Mouse (Mus musculus): ENCODE data around the gene Fkbp10. TPM values are rescaled to one million over a fixed set of nuclear protein-coding genes. Genes with fewer than 3 reads are reported as not detected.

Gene Fkbp10
- polyA plus RNA-seq, 1 experiment, result 6.6 TPM

GRCm38 (mm10) chr11:100414021-100414913 is 1.2 kb upstream of the Fkbp10 start, which contains the start of gene P3h4:
TSS of gene P3h4 (minus strand) at chr11:100414836.
- peaks cover 19% of the 10 kb centered on the region for H3K4me1 ChIP-seq (ENCODE audit: control insufficient read depth, insufficient read depth, low read length)

GRCm38 (mm10) chr11:100421537-100421936 is 6.0 kb downstream of the Fkbp10 start:
- no peaks in the 10 kb centered on the region for H3K27me3 ChIP-seq (ENCODE audit: control insufficient read depth, insufficient read depth, low read length)
- H3K36me3 ChIP-seq (ENCODE audit: control insufficient read depth, insufficient read depth, low read length), result no peaks in the 10 kb centered on the region
- H3K27ac ChIP-seq (ENCODE audit: control insufficient read depth, insufficient read depth, low read depth, low read length), result no peak overlapping the region
- no peak overlapping the region for H3K4me3 ChIP-seq (ENCODE audit: control insufficient read depth, low read depth, low read length)
- no peak for TF ChIP-seq CTCF (IDR thresholded peaks at IDR 0.05; ENCODE audit: control insufficient read depth, insufficient read depth, insufficient replicate concordance, low read depth, low read length)
- TF ChIP-seq POLR2A (IDR thresholded peaks at IDR 0.05; ENCODE audit: control insufficient read depth, low read depth, low read length), result no peak
- H3K4me1 ChIP-seq (ENCODE audit: control insufficient read depth, insufficient read depth, low read length), result peaks cover 4% of the 10 kb centered on the region

More at GRCm38 (mm10) chr11:100414021-100414913, 1.2 kb upstream of the Fkbp10 start, which contains the start of gene P3h4:
- Histone ChIP-seq H3K36me3 (ENCODE audit: control insufficient read depth, insufficient read depth, low read length) (no peaks in the 10 kb centered on the region), H3K27ac (ENCODE audit: control insufficient read depth, insufficient read depth, low read depth, low read length) (peak within 1 kb of the TSS; percentile 44; the same call in 1 of the 2 replicates), H3K27me3 (ENCODE audit: control insufficient read depth, insufficient read depth, low read length) (no peaks in the 10 kb centered on the region), H3K4me3 (ENCODE audit: control insufficient read depth, low read depth, low read length) (peak within 1 kb of the TSS; percentile 71)
- TF ChIP-seq POLR2A (IDR thresholded peaks at IDR 0.05; ENCODE audit: control insufficient read depth, low read depth, low read length) (peak; percentile 1; the same call in 1 of the 2 replicates), CTCF (IDR thresholded peaks at IDR 0.05; ENCODE audit: control insufficient read depth, insufficient read depth, insufficient replicate concordance, low read depth, low read length) (peak; percentile 43; the same call in 1 of the 2 replicates)

GRCm38 (mm10) chr11:100423836-100424235 is 8.3 kb downstream of the Fkbp10 start:
- Histone ChIP-seq H3K27me3 (ENCODE audit: control insufficient read depth, insufficient read depth, low read length) (no peaks in the 10 kb centered on the region), H3K27ac (ENCODE audit: control insufficient read depth, insufficient read depth, low read depth, low read length) (no peak overlapping the region), H3K4me3 (ENCODE audit: control insufficient read depth, low read depth, low read length) (no peak overlapping the region), H3K4me1 (ENCODE audit: control insufficient read depth, insufficient read depth, low read length) (peaks cover 10% of the 10 kb centered on the region), H3K36me3 (ENCODE audit: control insufficient read depth, insufficient read depth, low read length) (no peaks in the 10 kb centered on the region)
- TF ChIP-seq CTCF (IDR thresholded peaks at IDR 0.05; ENCODE audit: control insufficient read depth, insufficient read depth, insufficient replicate concordance, low read depth, low read length) (no peak), POLR2A (IDR thresholded peaks at IDR 0.05; ENCODE audit: control insufficient read depth, low read depth, low read length) (no peak)

DNA sequence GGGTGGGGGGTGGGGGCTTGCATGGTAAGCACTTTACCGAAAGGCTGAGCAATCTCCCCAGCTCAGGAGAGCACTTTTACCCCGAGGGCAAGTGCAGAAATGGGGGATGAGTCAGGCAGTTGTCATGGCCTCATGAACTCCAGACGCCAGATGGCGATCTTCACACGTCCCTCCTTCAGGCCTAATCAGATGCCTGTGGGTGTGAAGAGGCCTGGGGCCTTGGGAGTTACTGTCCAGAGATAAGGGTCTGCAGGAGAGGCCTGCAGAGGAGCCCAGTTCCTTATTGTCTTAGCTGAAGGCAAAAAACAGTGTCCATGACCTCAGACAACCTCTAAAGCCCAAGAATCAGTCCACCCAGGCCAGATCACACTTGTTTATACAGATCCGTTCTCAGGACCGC is 10.4 kb downstream of the Fkbp10 start:
- Histone ChIP-seq H3K27me3 (ENCODE audit: control insufficient read depth, insufficient read depth, low read length) (no peaks in the 10 kb centered on the region), H3K27ac (ENCODE audit: control insufficient read depth, insufficient read depth, low read depth, low read length) (peak overlapping the region; percentile 88), H3K4me1 (ENCODE audit: control insufficient read depth, insufficient read depth, low read length) (peaks cover 20% of the 10 kb centered on the region), H3K4me3 (ENCODE audit: control insufficient read depth, low read depth, low read length) (no peak overlapping the region), H3K36me3 (ENCODE audit: control insufficient read depth, insufficient read depth, low read length) (no peaks in the 10 kb centered on the region)
- TF ChIP-seq POLR2A (IDR thresholded peaks at IDR 0.05; ENCODE audit: control insufficient read depth, low read depth, low read length) (no peak), CTCF (IDR thresholded peaks at IDR 0.05; ENCODE audit: control insufficient read depth, insufficient read depth, insufficient replicate concordance, low read depth, low read length) (peak; percentile 48; the same call in 1 of the 2 replicates)

- H3K27ac ChIP-seq (ENCODE audit: control insufficient read depth, insufficient read depth, low read depth, low read length), result peak overlapping the region; percentile 88
- TF ChIP-seq POLR2A (IDR thresholded peaks at IDR 0.05; ENCODE audit: control insufficient read depth, low read depth, low read length) (no peak), CTCF (IDR thresholded peaks at IDR 0.05; ENCODE audit: control insufficient read depth, insufficient read depth, insufficient replicate concordance, low read depth, low read length) (no peak)
- H3K36me3 ChIP-seq (ENCODE audit: control insufficient read depth, insufficient read depth, low read length), result no peaks in the 10 kb centered on the region
These were observed 11.3 kb downstream of the Fkbp10 start for GRCm38 (mm10) chr11:100426820-100427219.

GRCm38 (mm10) chr11:100428612-100429199 is 13.2 kb downstream of the Fkbp10 start:
- H3K27ac ChIP-seq (ENCODE audit: control insufficient read depth, insufficient read depth, low read depth, low read length), result peak overlapping the region; percentile 87
- no peak for TF ChIP-seq POLR2A (IDR thresholded peaks at IDR 0.05; ENCODE audit: control insufficient read depth, low read depth, low read length)
- no peak for TF ChIP-seq CTCF (IDR thresholded peaks at IDR 0.05; ENCODE audit: control insufficient read depth, insufficient read depth, insufficient replicate concordance, low read depth, low read length)
- H3K4me1 ChIP-seq (ENCODE audit: control insufficient read depth, insufficient read depth, low read length), result peaks cover 23% of the 10 kb centered on the region
- no peaks in the 10 kb centered on the region for H3K27me3 ChIP-seq (ENCODE audit: control insufficient read depth, insufficient read depth, low read length)
- H3K4me3 ChIP-seq (ENCODE audit: control insufficient read depth, low read depth, low read length), result no peak overlapping the region
- no peaks in the 10 kb centered on the region for H3K36me3 ChIP-seq (ENCODE audit: control insufficient read depth, insufficient read depth, low read length)

More at GRCm38 (mm10) chr11:100426820-100427219, 11.3 kb downstream of the Fkbp10 start:
- no peak overlapping the region for H3K4me3 ChIP-seq (ENCODE audit: control insufficient read depth, low read depth, low read length)
- H3K27me3 ChIP-seq (ENCODE audit: control insufficient read depth, insufficient read depth, low read length), result no peaks in the 10 kb centered on the region
- peaks cover 23% of the 10 kb centered on the region for H3K4me1 ChIP-seq (ENCODE audit: control insufficient read depth, insufficient read depth, low read length)

DNA sequence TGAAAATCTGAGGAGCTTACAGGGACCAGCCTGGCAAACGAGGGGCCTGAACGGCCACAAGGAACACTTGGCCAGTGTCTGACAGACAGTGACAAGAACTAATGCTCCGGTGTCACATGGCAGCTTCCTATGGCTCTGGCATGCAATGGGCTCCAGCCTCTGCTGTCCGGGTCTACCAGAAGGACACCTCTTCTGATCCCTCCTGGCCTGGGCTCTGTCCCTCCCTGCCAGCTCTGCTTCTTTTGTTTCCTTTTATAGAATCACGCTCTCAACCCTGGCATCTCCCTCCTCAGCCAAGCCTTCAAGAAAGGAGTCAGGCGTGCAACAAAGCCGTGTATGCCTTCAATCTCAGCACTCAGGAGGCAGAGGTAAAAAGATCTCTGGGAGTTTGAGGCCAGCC is 14.6 kb downstream of the Fkbp10 start:
- no peaks in the 10 kb centered on the region for H3K36me3 ChIP-seq (ENCODE audit: control insufficient read depth, insufficient read depth, low read length)

More for the DNA sequence above, 14.6 kb downstream of the Fkbp10 start:
- TF ChIP-seq CTCF (IDR thresholded peaks at IDR 0.05; ENCODE audit: control insufficient read depth, insufficient read depth, insufficient replicate concordance, low read depth, low read length), result no peak
- TF ChIP-seq POLR2A (IDR thresholded peaks at IDR 0.05; ENCODE audit: control insufficient read depth, low read depth, low read length), result no peak
- Histone ChIP-seq H3K4me1 (ENCODE audit: control insufficient read depth, insufficient read depth, low read length) (peaks cover 23% of the 10 kb centered on the region), H3K27ac (ENCODE audit: control insufficient read depth, insufficient read depth, low read depth, low read length) (peak overlapping the region; percentile 71), H3K4me3 (ENCODE audit: control insufficient read depth, low read depth, low read length) (no peak overlapping the region), H3K27me3 (ENCODE audit: control insufficient read depth, insufficient read depth, low read length) (no peaks in the 10 kb centered on the region)
